Mouse (Mus musculus) C2C12 (cell line): ENCODE data around the gene Ppif.

Experiments
- CEBPB ChIP-seq: IDR thresholded peaks from one replicate; pipeline ENCODE4 v1.6.1; 2011; ENCODE audit warnings: low read depth, mild to moderate bottlenecking, control low read depth, moderate library complexity
- CTCF ChIP-seq: IDR thresholded peaks from one replicate; pipeline ENCODE4 v1.5.1; 2011; ENCODE audit not compliant: control insufficient read depth, insufficient read depth, insufficient read length
- MAX ChIP-seq: IDR thresholded peaks from one replicate; pipeline ENCODE4 v1.6.1; 2011; ENCODE audit warnings: mild to moderate bottlenecking, control low read depth
- MYOD1 ChIP-seq: IDR thresholded peaks from one replicate; pipeline ENCODE4 v1.6.1; 2011; ENCODE audit warnings: low read depth; ENCODE audit not compliant: control insufficient read depth, insufficient read length
- MYOG ChIP-seq: IDR thresholded peaks from one replicate; pipeline ENCODE4 v1.6.1; 2011; ENCODE audit not compliant: control insufficient read depth, insufficient read length; ENCODE audit errors: extremely low read depth
- USF1 ChIP-seq: IDR thresholded peaks from one replicate; pipeline ENCODE4 v1.6.1; 2011; ENCODE audit warnings: low read depth, mild to moderate bottlenecking, control low read depth, moderate library complexity

DNA sequence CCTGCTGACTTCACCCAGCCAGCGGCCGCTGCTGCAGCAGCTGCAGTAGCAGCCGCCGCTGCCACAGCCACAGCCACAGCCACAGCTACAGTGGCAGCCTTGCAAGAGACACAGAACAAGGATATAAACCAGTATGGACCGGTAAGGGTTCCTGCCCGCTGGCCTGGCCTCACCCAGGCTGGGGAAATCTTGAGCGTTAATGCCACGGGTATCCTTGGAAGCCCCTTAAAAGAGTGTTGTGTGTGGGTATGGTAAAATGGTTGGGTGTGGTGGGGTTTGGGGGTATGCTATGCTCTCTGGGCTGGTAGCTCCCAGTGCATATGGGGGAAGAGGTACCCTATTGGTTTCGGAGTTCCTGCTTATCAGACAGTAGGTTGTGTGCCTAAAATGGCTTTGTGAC lies 48.2 kb upstream of the Ppif start:
- TF ChIP-seq MYOD1 (no peak), USF1 (no peak), CTCF (no peak), MYOG (no peak), MAX (no peak), CEBPB (no peak)
